Mouse (Mus musculus): ENCODE measurements around the gene Timm8a1. TPM values are rescaled to one million over a fixed set of nuclear protein-coding genes. Genes with fewer than 3 reads are reported as not detected.

Timm8a1 gene
- total RNA-seq (2015) = 126 and 133 TPM in 2 replicates
- 147 and 157 TPM in 2 replicates for total RNA-seq (2017)

- ATAC-seq (replicated peaks; ENCODE audit: poor library complexity) = peak; percentile 78
Observed at GRCm38 (mm10) chrX:134541145-134541954, at the start of gene Timm8a1. TSS of gene Timm8a1 (minus strand) at chrX:134541865.

GRCm38 (mm10) chrX:134589836-134590235, 48.2 kb upstream of the Timm8a1 start:
- no peak for ATAC-seq (replicated peaks; ENCODE audit: poor library complexity)

GRCm38 (mm10) chrX:134588997-134589396, 47.3 kb upstream of the Timm8a1 start:
- ATAC-seq (replicated peaks; ENCODE audit: poor library complexity) = no peak

- no peak for ATAC-seq (replicated peaks; ENCODE audit: poor library complexity)
Observed at GRCm38 (mm10) chrX:134588261-134588660, 46.6 kb upstream of the Timm8a1 start.

- ATAC-seq (replicated peaks; ENCODE audit: poor library complexity) = no peak
Observed at GRCm38 (mm10) chrX:134586447-134586846, 44.8 kb upstream of the Timm8a1 start.

- ATAC-seq (replicated peaks; ENCODE audit: poor library complexity) = peak; percentile 80
Observed at GRCm38 (mm10) chrX:134585103-134586002, 43.7 kb upstream of the Timm8a1 start, which contains the start of gene Rpl36a. TSS of gene Rpl36a (plus strand) at chrX:134585654.

- ATAC-seq (replicated peaks; ENCODE audit: poor library complexity) = peak; percentile 18; the same call in 1 of the 2 replicates
Observed at GRCm38 (mm10) chrX:134582888-134583669, 41.4 kb upstream of the Timm8a1 start, which contains the start of gene Btk. TSS of gene Btk (minus strand) at chrX:134583570.

- peak; percentile 9; the same call in 1 of the 2 replicates for ATAC-seq (replicated peaks; ENCODE audit: poor library complexity)
Observed at GRCm38 (mm10) chrX:134582270-134582669, 40.6 kb upstream of the Timm8a1 start.

GRCm38 (mm10) chrX:134580528-134581305, 39.1 kb upstream of the Timm8a1 start:
- ATAC-seq (replicated peaks; ENCODE audit: poor library complexity) = no peak

GRCm38 (mm10) chrX:134577896-134578295, 36.2 kb upstream of the Timm8a1 start:
- no peak for ATAC-seq (replicated peaks; ENCODE audit: poor library complexity)

- ATAC-seq (replicated peaks; ENCODE audit: poor library complexity) = peak; percentile 72
Observed at GRCm38 (mm10) chrX:134566536-134567222, 25.0 kb upstream of the Timm8a1 start.

- ATAC-seq (replicated peaks; ENCODE audit: poor library complexity) = peak; percentile 81
Observed at GRCm38 (mm10) chrX:134564326-134564725, 22.7 kb upstream of the Timm8a1 start.

- ATAC-seq (replicated peaks; ENCODE audit: poor library complexity) = peak; percentile 64
Observed at GRCm38 (mm10) chrX:134554425-134554824, 12.8 kb upstream of the Timm8a1 start.

- ATAC-seq (replicated peaks; ENCODE audit: poor library complexity) = no peak
Observed at GRCm38 (mm10) chrX:134553326-134553725, 11.7 kb upstream of the Timm8a1 start.

GRCm38 (mm10) chrX:134550903-134551302, 9.2 kb upstream of the Timm8a1 start:
- ATAC-seq (replicated peaks; ENCODE audit: poor library complexity) = peak; percentile 75

GRCm38 (mm10) chrX:134547330-134547729, 5.7 kb upstream of the Timm8a1 start:
- ATAC-seq (replicated peaks; ENCODE audit: poor library complexity) = no peak

GRCm38 (mm10) chrX:134541955-134542308, 267 bp upstream of the Timm8a1 start:
- ATAC-seq (replicated peaks; ENCODE audit: poor library complexity) = peak; percentile 8; the same call in 1 of the 2 replicates

- peak; percentile 40 for ATAC-seq (replicated peaks; ENCODE audit: poor library complexity)
Observed at GRCm38 (mm10) chrX:134540414-134541135, 1.1 kb downstream of the Timm8a1 start.
